In the genomic region with DNA sequence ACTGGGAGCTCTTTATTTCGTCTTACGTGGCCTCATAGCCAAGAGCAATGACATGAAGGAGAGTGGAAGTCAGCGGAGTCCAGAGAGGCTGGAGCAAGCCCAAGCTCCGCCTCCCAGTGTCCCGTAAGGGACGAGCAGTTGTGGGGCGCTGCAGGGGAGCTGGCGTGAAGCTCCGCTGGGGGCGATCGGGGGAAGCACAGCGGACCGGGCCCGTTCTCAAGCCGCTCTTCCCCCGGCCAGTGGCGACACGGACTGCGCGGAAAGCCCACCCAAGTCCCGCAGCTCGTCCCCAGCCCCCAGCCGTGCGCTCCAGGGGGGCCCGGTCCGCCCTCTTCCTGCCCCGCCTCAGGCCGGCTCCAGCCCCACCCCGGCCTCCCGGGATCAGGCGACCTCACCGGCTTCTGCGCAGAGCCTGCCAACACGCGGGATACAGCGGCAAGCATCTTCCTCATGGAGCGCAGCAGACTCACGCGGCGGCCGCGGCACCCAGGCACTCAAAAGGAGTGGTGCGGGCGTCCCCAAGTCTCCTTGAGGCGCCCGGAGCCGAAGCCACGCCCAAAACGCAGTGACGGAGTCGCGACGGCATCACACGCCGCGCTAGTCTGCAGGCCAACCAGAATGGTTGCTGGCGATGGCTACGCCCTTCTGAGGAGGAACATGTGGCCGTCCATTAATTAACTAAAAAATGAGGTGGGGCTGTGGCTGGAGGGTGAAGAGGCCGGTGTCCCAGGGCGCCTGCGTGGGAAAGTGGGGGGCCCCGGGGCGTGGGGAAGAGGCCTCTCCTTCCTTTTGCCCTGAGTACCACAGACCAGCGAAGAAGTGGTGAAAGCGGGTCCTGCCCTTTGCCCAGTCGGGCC, we compare ENCODE assay signal across 7 mouse cellular contexts. TPM values are rescaled to one million over a fixed set of nuclear protein-coding genes. Genes with fewer than 3 reads are reported as not detected.
DNase-seq lines count a peak whose midpoint lies in the region; ATAC-seq and TF ChIP-seq lines count a peak whose summit lies in the region.

TSS of gene Pdha1 (minus strand) at position 553 of the 857 bp plus-strand sequence.

- peak; percentile 34 for TF ChIP-seq CTCF in intestine, postnatal 0 days (IDR thresholded peaks at IDR 0.05; ENCODE audit: low read depth)
- no peak for TF ChIP-seq CTCF in small intestine, adult 2 months (IDR thresholded peaks at IDR 0.05; ENCODE audit: extremely low read depth, insufficient read length, insufficient replicate concordance, low read depth, low read length)

- no peaks in the 10 kb centered on the region for H3K36me3 ChIP-seq in intestine, postnatal 0 days (ENCODE audit: control insufficient read depth, insufficient read depth)
- no peaks in the 10 kb centered on the region for H3K36me3 ChIP-seq in midbrain, embryonic 12.5 days
- H3K36me3 ChIP-seq in small intestine, adult 2 months (ENCODE audit: control insufficient read depth, insufficient read depth, low read length): no peaks in the 10 kb centered on the region

- peak within 1 kb of the TSS; percentile 63 for H3K4me2 ChIP-seq in intestine, postnatal 0 days (replicated peaks; ENCODE audit: low read depth)
- peak within 1 kb of the TSS; percentile 71 for H3K4me2 ChIP-seq in midbrain, embryonic 12.5 days (replicated peaks)

- peak within 1 kb of the TSS; percentile 96 for H3K27ac ChIP-seq in intestine, postnatal 0 days (ENCODE audit: low read depth, low read length)
- H3K27ac ChIP-seq in midbrain, embryonic 12.5 days (replicated peaks): peak within 1 kb of the TSS; percentile 84
- peak within 1 kb of the TSS; percentile 82 for H3K27ac ChIP-seq in small intestine, adult 2 months (ENCODE audit: insufficient read depth, low read depth, low read length)

- 23% methylated on average over 65 of the region's 67 CpGs for WGBS in intestine, postnatal 0 days
- WGBS in midbrain, embryonic 12.5 days: 26% methylated on average over 64 of the region's 67 CpGs
- 12% methylated on average over 67 of the region's 67 CpGs for WGBS in small intestine, adult 2 months

- H3K9ac ChIP-seq in intestine, postnatal 0 days (ENCODE audit: low read depth, low read length): peak within 1 kb of the TSS; percentile 69
- peak within 1 kb of the TSS; percentile 69 for H3K9ac ChIP-seq in midbrain, embryonic 12.5 days (replicated peaks)

- intact Hi-C loops in left cerebral cortex, postnatal 4 days (cut with DNase I): loop anchor here (5.0 kb wide), 1 partner anchor 881 kb away; no protein-coding TSS in a partner anchor

- no peaks in the 10 kb centered on the region for H3K4me1 ChIP-seq in intestine, postnatal 0 days (replicated peaks; ENCODE audit: control insufficient read depth, insufficient read depth, low read length)
- peaks cover 6% of the 10 kb centered on the region; the same call in 1 of the 2 replicates for H3K4me1 ChIP-seq in midbrain, embryonic 12.5 days
- H3K4me1 ChIP-seq in small intestine, adult 2 months (ENCODE audit: control insufficient read depth, insufficient read depth, insufficient read length, low read length): peaks cover 7% of the 10 kb centered on the region

- no peaks in the 10 kb centered on the region for H3K27me3 ChIP-seq in intestine, postnatal 0 days (replicated peaks; ENCODE audit: control insufficient read depth, insufficient read depth, low read length)
- peaks cover 12% of the 10 kb centered on the region for H3K27me3 ChIP-seq in midbrain, embryonic 12.5 days
- H3K27me3 ChIP-seq in small intestine, adult 2 months (ENCODE audit: control insufficient read depth, insufficient read depth, low read length): no peaks in the 10 kb centered on the region

- peak; percentile 91 for DNase-seq in adrenal gland, adult 2 months
- peak; percentile 76 for DNase-seq in embryo, embryonic 11.5 days (ENCODE audit: low read depth, low spot score)
- peak; percentile 64 to 81 for DNase-seq in gastrocnemius, postnatal 4 days (ENCODE audit: low spot score in 2 of 2)
- DNase-seq in left cerebral cortex, postnatal 4 days: peak; percentile 87

- peak; percentile 96 for ATAC-seq in intestine, postnatal 0 days
- peak; percentile 99 for ATAC-seq in midbrain, embryonic 12.5 days (ENCODE audit: low FRiP score, low read depth)

- no peaks in the 10 kb centered on the region for H3K9me3 ChIP-seq in intestine, postnatal 0 days (ENCODE audit: control insufficient read depth)
- no peaks in the 10 kb centered on the region for H3K9me3 ChIP-seq in midbrain, embryonic 12.5 days

- peak; percentile 48; the same call in 1 of the 2 replicates for TF ChIP-seq POLR2A in small intestine, adult 2 months (IDR thresholded peaks at IDR 0.05; ENCODE audit: low read depth, low read length)

- peak within 1 kb of the TSS; percentile 63 for H3K4me3 ChIP-seq in intestine, postnatal 0 days (ENCODE audit: low read depth, low read length)
- H3K4me3 ChIP-seq in midbrain, embryonic 12.5 days: peak within 1 kb of the TSS; percentile 68
- peak within 1 kb of the TSS; percentile 80 for H3K4me3 ChIP-seq in small intestine, adult 2 months (ENCODE audit: low read depth, low read length)

RNA-seq across cellular contexts. Expression of gene Pdha1, which starts in this region (rescaled TPM):
- total RNA-seq in adrenal gland, adult 2 months (2021): 100 to 1,000 TPM; 361 to 388 TPM
- polyA plus RNA-seq in adrenal gland, adult 2 months (2012; rRNA removed): 36.4 and 56.3 TPM in 2 replicates
- total RNA-seq in gastrocnemius, postnatal 4 days (2021): 100 to 1,000 TPM; 287 to 295 TPM
- polyA plus RNA-seq in intestine, postnatal 0 days (2015; fragmentation: Nextera tagmentation; extraction: Ambion mirVana): 104 and 107 TPM in 2 replicates
- total RNA-seq in left cerebral cortex, postnatal 4 days (2021): 100 to 1,000 TPM; 210 to 214 TPM
- polyA plus RNA-seq in midbrain, embryonic 12.5 days (2016; fragmentation: Nextera tagmentation; extraction: Ambion mirVana): 105 and 120 TPM in 2 replicates
- polyA plus RNA-seq in small intestine, adult 2 months (2012; rRNA removed): 15.9 and 22.0 TPM in 2 replicates

Comparison
In these comparisons a context has a peak if more than half of its experiments do, and no peak if none do; other contexts are left out.
1. Peak in every context shown above with its lines: DNase-seq, ATAC-seq, H3K4me3 ChIP-seq and H3K27ac ChIP-seq.